Mouse (Mus musculus) MEL (cell line): ENCODE data around the gene H2-Ke6. TPM values are rescaled to one million over a fixed set of nuclear protein-coding genes. Genes with fewer than 3 reads are reported as not detected.
A peak's percentile ranks its signal among the peaks of the same experiment; 100 is the strongest.

Experiments
- DNase-seq: peaks from one replicate; pipeline ENCODE4 v3.0.0; 2011; ENCODE audit warnings: low read depth, low spot score
- H3K27ac ChIP-seq: 2 replicates; pipeline ENCODE4 v1.5.1; 2012; ENCODE audit warnings: low read depth, mild to moderate bottlenecking, control low read depth, low read length, moderate library complexity; ENCODE audit not compliant: control insufficient read depth
- H3K27me3 ChIP-seq, 2 experiments: fragments of 150-350 bp in 1 of 2; sonication (generic) in 1 of 2; 2 replicates each; pipeline ENCODE4 v1.6.1; 2012; ENCODE audit warnings: low read length in 2 of 2, mild to moderate bottlenecking in 2 of 2, improper control_type of control experiment in 1 of 2, moderate library complexity in 1 of 2; ENCODE audit not compliant: insufficient read depth in 2 of 2, control insufficient read depth in 1 of 2
- H3K36me3 ChIP-seq, 2 experiments: 2 replicates each; pipeline ENCODE4 v1.6.1; 2012 to 2014; ENCODE audit warnings: low read length in 2 of 2, improper control_type of control experiment in 1 of 2, inconsistent platforms in 1 of 2, mild to moderate bottlenecking in 1 of 2; ENCODE audit not compliant: insufficient read depth in 2 of 2, control insufficient read depth in 1 of 2
- H3K4me1 ChIP-seq, 2 experiments: fragments of 150-350 bp in 1 of 2; sonication (generic) in 1 of 2; 2 replicates each; pipeline ENCODE4 v1.6.1; 2012; ENCODE audit warnings: low read length in 2 of 2, improper control_type of control experiment in 1 of 2, mild to moderate bottlenecking in 1 of 2; ENCODE audit not compliant: insufficient read depth in 2 of 2, control insufficient read depth in 1 of 2
- H3K4me3 ChIP-seq, 2 experiments: fragments of 150-350 bp in 1 of 2; sonication (generic) in 1 of 2; 2 replicates each; pipeline ENCODE4 v1.5.1; 2012; ENCODE audit warnings: low read depth in 2 of 2, low read length in 2 of 2, mild to moderate bottlenecking in 2 of 2, moderate library complexity in 2 of 2, control low read depth in 1 of 2, improper control_type of control experiment in 1 of 2; ENCODE audit not compliant: control insufficient read depth in 1 of 2, insufficient read depth in 1 of 2
- H3K79me2 ChIP-seq: 2 replicates; pipeline ENCODE4 v1.6.1; 2012; ENCODE audit warnings: mild to moderate bottlenecking, low read length, moderate library complexity; ENCODE audit not compliant: control insufficient read depth, poor library complexity, insufficient read depth
- H3K9ac ChIP-seq: 2 replicates; pipeline ENCODE4 v1.6.1; 2012; ENCODE audit warnings: low read depth, mild to moderate bottlenecking, control low read depth, low read length, moderate library complexity; ENCODE audit not compliant: control insufficient read depth, poor library complexity, severe bottlenecking
- H3K9me3 ChIP-seq: fragments of 150-350 bp; sonication (generic); replicated peaks from 2 replicates; pipeline ENCODE4 v1.6.1; 2012; ENCODE audit warnings: mild to moderate bottlenecking, low read length, improper control_type of control experiment, moderate library complexity; ENCODE audit not compliant: insufficient read depth
- BHLHE40 ChIP-seq: IDR thresholded peaks from 2 replicates; pipeline ENCODE4 v1.6.1; 2012; ENCODE audit warnings: low read depth, mild to moderate bottlenecking, inconsistent platforms, low read length, improper control_type of control experiment, borderline replicate concordance
- CHD2 ChIP-seq: IDR thresholded peaks from 2 replicates; pipeline ENCODE4 v1.6.1; 2011; ENCODE audit warnings: low read length, improper control_type of control experiment
- E2F4 ChIP-seq: IDR thresholded peaks from 2 replicates; pipeline ENCODE4 v1.6.1; 2011; ENCODE audit warnings: low read depth, low read length, improper control_type of control experiment, borderline replicate concordance
- ELF1 ChIP-seq: IDR thresholded peaks from 2 replicates; pipeline ENCODE4 v1.6.1; 2014; ENCODE audit warnings: low read depth, mild to moderate bottlenecking, inconsistent platforms, low read length, improper control_type of control experiment, moderate library complexity
- EP300 ChIP-seq, 2 experiments: IDR thresholded peaks; 2 replicates each; pipeline ENCODE4 v1.6.1; 2011; ENCODE audit warnings: improper control_type of control experiment in 2 of 2, low read length in 2 of 2, low read depth in 1 of 2, mild to moderate bottlenecking in 1 of 2
- ETS1 ChIP-seq: IDR thresholded peaks from 2 replicates; pipeline ENCODE4 v1.6.1; 2012; ENCODE audit warnings: low read depth, mild to moderate bottlenecking, inconsistent platforms, low read length, improper control_type of control experiment, moderate library complexity
- HCFC1 ChIP-seq: IDR thresholded peaks from 2 replicates; pipeline ENCODE4 v1.6.1; 2012; ENCODE audit warnings: low read depth, mild to moderate bottlenecking, inconsistent platforms, low read length, improper control_type of control experiment, moderate library complexity
- KAT2A ChIP-seq: conservative IDR thresholded peaks from 2 replicates; pipeline ENCODE4 v1.6.1; 2012; ENCODE audit warnings: low read depth, low read length, improper control_type of control experiment, inconsistent platforms
- MAFK ChIP-seq: IDR thresholded peaks from 2 replicates; pipeline ENCODE4 v1.6.1; 2011; ENCODE audit warnings: low read depth, mild to moderate bottlenecking, low read length, improper control_type of control experiment, borderline replicate concordance
- MAX ChIP-seq: IDR thresholded peaks from 2 replicates; pipeline ENCODE4 v1.6.1; 2011; ENCODE audit warnings: low read length, improper control_type of control experiment
- MAZ ChIP-seq: IDR thresholded peaks from 2 replicates; pipeline ENCODE4 v1.6.1; 2012; ENCODE audit warnings: low read depth, mild to moderate bottlenecking, inconsistent platforms, low read length, improper control_type of control experiment
- MXI1 ChIP-seq: IDR thresholded peaks from 2 replicates; pipeline ENCODE4 v1.6.1; 2011; ENCODE audit warnings: mild to moderate bottlenecking, low read depth, low read length, improper control_type of control experiment
- MYC ChIP-seq: IDR thresholded peaks from 2 replicates; pipeline ENCODE4 v1.6.1; 2011; ENCODE audit warnings: low read depth, mild to moderate bottlenecking, low read length, improper control_type of control experiment, moderate library complexity
- NELFE ChIP-seq: IDR thresholded peaks from 2 replicates; pipeline ENCODE4 v1.6.1; 2011; ENCODE audit warnings: low read depth, low read length, improper control_type of control experiment
- NRF1 ChIP-seq: IDR thresholded peaks from 2 replicates; pipeline ENCODE4 v1.6.1; 2014; ENCODE audit warnings: low read depth, mild to moderate bottlenecking, inconsistent platforms, low read length, improper control_type of control experiment, moderate library complexity; ENCODE audit not compliant: poor library complexity, insufficient read depth, severe bottlenecking
- POLR2A ChIP-seq, 2 experiments: IDR thresholded peaks; 2 replicates each; pipeline ENCODE4 v1.6.1; 2011 to 2012; ENCODE audit warnings: low read length in 2 of 2, mild to moderate bottlenecking in 2 of 2, control low read depth in 1 of 2, improper control_type of control experiment in 1 of 2, low read depth in 1 of 2, moderate library complexity in 1 of 2; ENCODE audit not compliant: control insufficient read depth in 1 of 2, insufficient read depth in 1 of 2, poor library complexity in 1 of 2
- POLR2AphosphoS5 ChIP-seq: IDR thresholded peaks from 2 replicates; pipeline ENCODE4 v1.6.1; 2012; ENCODE audit warnings: low read depth, borderline replicate concordance, mild to moderate bottlenecking, inconsistent platforms, low read length, moderate library complexity, mixed read lengths
- SIN3A ChIP-seq: IDR thresholded peaks from 2 replicates; pipeline ENCODE4 v1.6.1; 2012; ENCODE audit warnings: low read length, improper control_type of control experiment, inconsistent platforms
- SMC3 ChIP-seq: IDR thresholded peaks from 2 replicates; pipeline ENCODE4 v1.6.1; 2011; ENCODE audit warnings: low read depth, low read length, improper control_type of control experiment
- TBP ChIP-seq: IDR thresholded peaks from 2 replicates; pipeline ENCODE4 v1.8.0; 2011; ENCODE audit warnings: low read depth, low read length, improper control_type of control experiment
- TCF12 ChIP-seq: IDR thresholded peaks from 2 replicates; pipeline ENCODE4 v1.6.1; 2014; ENCODE audit warnings: low read depth, mild to moderate bottlenecking, inconsistent platforms, low read length, improper control_type of control experiment, moderate library complexity
- USF1 ChIP-seq: IDR thresholded peaks from 2 replicates; pipeline ENCODE4 v1.6.1; 2014; ENCODE audit warnings: low read depth, mild to moderate bottlenecking, inconsistent platforms, low read length, improper control_type of control experiment, moderate library complexity
- USF2 ChIP-seq, 2 experiments: IDR thresholded peaks; 2 replicates each; pipeline ENCODE4 v1.6.1; 2011 to 2012; ENCODE audit warnings: improper control_type of control experiment in 2 of 2, low read length in 2 of 2, borderline replicate concordance in 1 of 2, inconsistent platforms in 1 of 2, low read depth in 1 of 2, mild to moderate bottlenecking in 1 of 2; ENCODE audit not compliant: insufficient read depth in 1 of 2
- ZC3H11A ChIP-seq: IDR thresholded peaks from 2 replicates; pipeline ENCODE4 v1.6.1; 2012; ENCODE audit warnings: low read depth, mild to moderate bottlenecking, inconsistent platforms, low read length, improper control_type of control experiment
- polyA plus RNA-seq, 2 experiments: library from polyadenylated mRNA; stranded (reverse) in 1 of 2; unstranded in 1 of 2; fragments of >175 nt in 1 of 2; fragments of >200 nt in 1 of 2; gene quantifications; 2 replicates each; pipeline versions ENCODE4 v1.2.1 to v1.2.4; 2012; ENCODE audit warnings: low replicate concordance in 2 of 2, low read depth in 1 of 2; ENCODE audit not compliant: insufficient read length in 2 of 2, insufficient read depth in 1 of 2, missing spikeins in 1 of 2
- total RNA-seq: library from RNA; depleted of rRNA; stranded (reverse); fragments of 300-350 nt; gene quantifications from 2 replicates; pipeline ENCODE4 v1.2.3, GENCODE M21; 2012

The H2-Ke6 gene
- total and polyA plus RNA-seq, 3 experiments: 24.1 to 34.4 TPM; not detected in 1

DNA sequence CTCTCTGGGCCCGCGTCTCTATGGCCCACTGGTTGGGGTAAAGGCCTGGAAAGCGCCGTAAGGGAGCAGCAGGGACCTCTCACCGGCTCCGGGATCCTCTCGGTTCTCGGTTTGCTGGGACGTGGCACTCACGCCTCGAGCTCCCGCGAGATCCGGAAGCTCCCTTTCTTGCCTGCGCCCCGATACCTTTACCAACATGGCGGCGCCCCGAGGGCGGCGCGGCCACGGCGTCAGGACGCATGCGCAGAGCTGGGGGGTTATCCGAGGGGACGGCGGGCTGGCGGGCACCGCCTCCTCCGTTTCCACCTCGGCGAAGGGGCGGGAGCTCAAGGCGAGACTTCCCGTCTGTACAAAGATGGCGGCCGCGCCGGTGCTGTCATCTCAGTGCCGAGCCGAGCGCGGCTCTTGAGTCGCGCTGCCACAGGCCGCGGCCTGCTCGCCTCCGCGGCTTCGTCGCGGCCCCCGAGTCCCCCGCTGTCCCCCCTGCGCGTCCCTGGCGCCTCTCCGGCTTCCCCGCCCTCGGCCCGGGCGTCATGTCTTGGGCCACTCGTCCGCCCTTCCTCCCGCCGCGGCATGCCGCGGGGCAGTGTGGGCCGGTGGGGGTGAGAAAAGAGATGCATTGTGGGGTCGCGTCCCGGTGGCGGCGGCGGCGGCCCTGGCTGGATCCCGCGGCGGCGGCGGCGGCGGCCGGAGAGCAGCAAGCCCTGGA, 3.8 kb upstream of the H2-Ke6 start, which contains the start of the genes Slc39a7 and Rxrb:
Gene Slc39a7, minus strand, starts transcription at position 218 of the 709 bp plus-strand sequence.
Gene Rxrb, plus strand, starts transcription at position 348 of the 709 bp plus-strand sequence.
- Histone ChIP-seq H3K4me3 (peak within 1 kb of the TSS; percentile 90 to 100), H3K79me2 (peaks cover 43% of the 10 kb centered on the region), H3K36me3 (peaks cover 4 to 14% of the 10 kb centered on the region in 2 experiments; a peak in 3 of 4 replicates), H3K9me3 (no peaks in the 10 kb centered on the region)
- TF ChIP-seq MYC (peak; percentile 61; the same call in 1 of the 2 replicates), MAFK (no peak), NELFE (peak; percentile 76), BHLHE40 (no peak), HCFC1 (peak; percentile 94), TBP (peak; percentile 59; the same call in 1 of the 2 replicates), KAT2A (no peak; the same call in none of the 2 replicates), EP300 (IDR thresholded peaks at IDR 0.05; ENCODE audit: low read depth in 1 of 2, low read length in 2 of 2) (peak in 1 of 2 experiments; percentile 18; a peak in 2 of 4 replicates), MAX (no peak; the same call in 1 of the 2 replicates), POLR2AphosphoS5 (peak; percentile 59; the same call in 1 of the 2 replicates), CHD2 (peak; percentile 97), TCF12 (peak; percentile 53), ZC3H11A (no peak), NRF1 (peak; percentile 98), POLR2A (IDR thresholded peaks at IDR 0.05; ENCODE audit: control insufficient read depth in 1 of 2, insufficient read depth in 1 of 2, low read depth in 1 of 2, low read length in 2 of 2, poor library complexity in 1 of 2) (peak; percentile 74 to 90), E2F4 (no peak; the same call in 1 of the 2 replicates), USF1 (no peak), SMC3 (no peak), MXI1 (peak; percentile 82), SIN3A (peak; percentile 94), ELF1 (peak; percentile 74), ETS1 (peak; percentile 10; the same call in 1 of the 2 replicates), MAZ (peak; percentile 83; the same call in 1 of the 2 replicates), USF2 (IDR thresholded peaks at IDR 0.05; ENCODE audit: borderline replicate concordance in 1 of 2, insufficient read depth in 1 of 2, low read depth in 1 of 2, low read length in 2 of 2) (no peak)
- TF ChIP-seq, all 39 proteins: peak for 15
- DNase-seq: peak; percentile 98
- peak within 1 kb of the TSS; percentile 99 for H3K9ac ChIP-seq
- peaks cover 2 to 31% of the 10 kb centered on the region in 2 experiments; a peak in 3 of 4 replicates for H3K4me1 ChIP-seq
- no peaks in the 10 kb centered on the region for H3K27me3 ChIP-seq
- peak within 1 kb of the TSS; percentile 83 for H3K27ac ChIP-seq
